Mouse (Mus musculus): Measurements from ENCODE around the gene Rnf150.

- TF ChIP-seq CTCF (IDR thresholded peaks at IDR 0.05; ENCODE audit: control insufficient read depth, insufficient read depth, insufficient read length): no peak
- TF ChIP-seq MAX (IDR thresholded peaks at IDR 0.05): no peak
- TF ChIP-seq MYOD1 (IDR thresholded peaks at IDR 0.05; ENCODE audit: control insufficient read depth, insufficient read length, low read depth): no peak
- TF ChIP-seq MYOG (IDR thresholded peaks at IDR 0.05; ENCODE audit: control insufficient read depth, extremely low read depth, insufficient read length): no peak
- no peak for TF ChIP-seq USF1 (IDR thresholded peaks at IDR 0.05; ENCODE audit: low read depth)
- TF ChIP-seq CEBPB (IDR thresholded peaks at IDR 0.05; ENCODE audit: low read depth): no peak
- no peak for TF ChIP-seq FOSL1 (IDR thresholded peaks at IDR 0.05; ENCODE audit: insufficient read depth, low read length, poor library complexity, severe bottlenecking)
Measured at GRCm38 (mm10) chr8:82946658-82947057, 83.5 kb downstream of the Rnf150 start.

Data from C2C12 (cell line).